In genomic region chr15:13172365-13173070, GRCm38 (mm10) we compare ENCODE assay signal across 9 mouse cellular contexts. TPM values are rescaled to one million over a fixed set of nuclear protein-coding genes. Genes with fewer than 3 reads are reported as not detected.
DNase-seq lines count a peak whose midpoint lies in the region; ATAC-seq lines count a peak whose summit lies in the region.
"Had no signal": no experiment of that assay in that cellular context is flagged by ENCODE, and none has a peak within 500 bp of the region (broad histone marks: within the 10 kb centered on the region; RNA-seq: fewer than 3 reads in every experiment).

No protein-coding gene starts in this region.

- ATAC-seq in heart, embryonic 11.5 days (replicated peaks; ENCODE audit: insufficient number of reproducible peaks, low FRiP score, low TSS enrichment), result no peak
- peak; percentile 11; the same call in 1 of the 2 replicates for ATAC-seq in neural tube, embryonic 12.5 days (ENCODE audit: low FRiP score, low read depth)

- no peaks in the 10 kb centered on the region for H3K27me3 ChIP-seq in heart, embryonic 11.5 days (ENCODE audit: control insufficient read depth, insufficient read depth, low read length)
- H3K27me3 ChIP-seq in neural tube, embryonic 12.5 days (replicated peaks), result no peaks in the 10 kb centered on the region

- H3K4me3 ChIP-seq in heart, embryonic 11.5 days (ENCODE audit: low read depth, low read length), result peak overlapping the region; percentile 63
- H3K4me3 ChIP-seq in neural tube, embryonic 12.5 days, result peak overlapping the region; percentile 60

- 0 out of 2 replicates have a peak, but pooled peaks cover 2% of the 10 kb centered on the region for H3K4me1 ChIP-seq in heart, embryonic 11.5 days (ENCODE audit: control insufficient read depth, insufficient read depth, low read length)
- H3K4me1 ChIP-seq in neural tube, embryonic 12.5 days, result peaks cover 13% of the 10 kb centered on the region

- H3K9me3 ChIP-seq in heart, embryonic 11.5 days (replicated peaks; ENCODE audit: control insufficient read depth, low read length), result no peaks in the 10 kb centered on the region
- no peaks in the 10 kb centered on the region for H3K9me3 ChIP-seq in neural tube, embryonic 12.5 days

- H3K4me2 ChIP-seq in heart, embryonic 11.5 days, result peak overlapping the region; percentile 91
- H3K4me2 ChIP-seq in neural tube, embryonic 12.5 days (replicated peaks), result peak overlapping the region; percentile 84

- WGBS in heart, embryonic 11.5 days (ENCODE audit: insufficient replicate concordance), result under 1% methylated on average over 26 of the region's 26 CpGs
- WGBS in neural tube, embryonic 12.5 days, result under 1% methylated on average over 26 of the region's 26 CpGs

- DNase-seq in heart, postnatal 25 days (ENCODE audit: low spot score), result no peak
- peak; percentile 12 for DNase-seq in R1 (ENCODE audit: low read depth, low spot score)
- peak; percentile 54 for DNase-seq in forelimb bud, embryonic 11.5 days (ENCODE audit: low read depth, low spot score)
- DNase-seq in kidney, postnatal 25 days, result peak; percentile 35 to 57
- no peak for DNase-seq in T-cell, adult 2 months (ENCODE audit: low spot score)
- DNase-seq in urinary bladder, adult 18-20 months (ENCODE audit: low spot score in 2 of 2), result no peak

- intact Hi-C loops in heart, postnatal 25 days (cut with DNase I), result loop anchor here (10.0 kb wide), 1 partner anchor 402 kb away; no protein-coding TSS in a partner anchor

- H3K36me3 ChIP-seq in heart, embryonic 11.5 days (ENCODE audit: control insufficient read depth, insufficient read depth, low read length), result no peaks in the 10 kb centered on the region
- H3K36me3 ChIP-seq in neural tube, embryonic 12.5 days, result no peaks in the 10 kb centered on the region

- no peak overlapping the region for H3K27ac ChIP-seq in heart, embryonic 11.5 days (ENCODE audit: low read depth, low read length)
- H3K27ac ChIP-seq in neural tube, embryonic 12.5 days, result peak overlapping the region; percentile 80; the same call in 1 of the 2 replicates

- peak overlapping the region; percentile 65 for H3K9ac ChIP-seq in heart, embryonic 11.5 days (ENCODE audit: low read depth, low read length)
- H3K9ac ChIP-seq in neural tube, embryonic 12.5 days, result peak overlapping the region; percentile 73

RNA-seq across cellular contexts. Expression of gene Cdh6, which starts 1.0 kb away (rescaled TPM):
- 2.2 and 2.7 TPM in 2 replicates for polyA plus RNA-seq in heart, embryonic 11.5 days (2014; fragmentation: Nextera tagmentation; extraction: Ambion mirVana)
- total RNA-seq in heart, postnatal 25 days (2021), result 1 to 10 TPM in 1 of 2 experiments, under 1 TPM in 1; 0.34 to 1.1 TPM
- polyA plus RNA-seq in neural tube, embryonic 12.5 days (2016; fragmentation: Nextera tagmentation; extraction: Ambion mirVana), result 16.6 and 17.5 TPM in 2 replicates
- total RNA-seq: MEL had no signal

Comparison
In these comparisons a context has a peak if more than half of its experiments do, and no peak if none do; other contexts are left out.
1. DNase-seq: peak in R1 (single experiment), forelimb bud, embryonic 11.5 days (single experiment) and kidney, postnatal 25 days (2 of 2); none in heart, postnatal 25 days (single experiment), T-cell, adult 2 months (single experiment) and urinary bladder, adult 18-20 months (0 of 2).